Mouse (Mus musculus): ENCODE data around the gene Pdss1. TPM values are rescaled to one million over a fixed set of nuclear protein-coding genes. Genes with fewer than 3 reads are reported as not detected.
"Not testable (repeated sequence)": the region's sequence is repeated elsewhere in the genome, so short reads cannot be mapped to it uniquely, and the experiment has no call there.

Gene Pdss1
- total RNA-seq (2021): 10 to 100 TPM; 10.8 to 17.2 TPM
- long read RNA-seq, experiment 1, partial matches to known transcripts: 1 of 14 reads
- long read RNA-seq, experiment 1, other reads (novel, unspliced or antisense): 10 of 14 reads
- long read RNA-seq, experiment 2, partial matches to known transcripts: 0 of 7 reads
- long read RNA-seq, experiment 2, other reads (novel, unspliced or antisense): 3 of 7 reads

GRCm38 (mm10) chr2:22895282-22896273 lies at the start of gene Pdss1:
TSS of gene Pdss1 (plus strand) at chr2:22895522.
- peak; percentile 88 to 92 for DNase-seq (ENCODE audit: low spot score in 2 of 2)

GRCm38 (mm10) chr2:22851900-22852299 lies 43.4 kb upstream of the Pdss1 start:
- no peak for DNase-seq (ENCODE audit: low spot score in 2 of 2)

- DNase-seq (ENCODE audit: low spot score in 2 of 2): no peak
Observed at GRCm38 (mm10) chr2:22857501-22857900, 37.8 kb upstream of the Pdss1 start.

GRCm38 (mm10) chr2:22862194-22862593 lies 33.1 kb upstream of the Pdss1 start:
- no peak for DNase-seq (ENCODE audit: low spot score in 2 of 2)

- DNase-seq (ENCODE audit: low spot score in 2 of 2): peak; percentile 71 to 81
Observed at GRCm38 (mm10) chr2:22864394-22865037, 30.8 kb upstream of the Pdss1 start.

GRCm38 (mm10) chr2:22865818-22866217 lies 29.5 kb upstream of the Pdss1 start:
- no peak for DNase-seq (ENCODE audit: low spot score in 2 of 2)

GRCm38 (mm10) chr2:22866894-22867424 lies 28.4 kb upstream of the Pdss1 start:
- DNase-seq (ENCODE audit: low spot score in 2 of 2): no peak

GRCm38 (mm10) chr2:22873159-22873558 lies 22.2 kb upstream of the Pdss1 start:
- no peak for DNase-seq (ENCODE audit: low spot score in 2 of 2)

GRCm38 (mm10) chr2:22874628-22875027 lies 20.7 kb upstream of the Pdss1 start:
- no peak for DNase-seq (ENCODE audit: low spot score in 2 of 2)

GRCm38 (mm10) chr2:22876614-22877013 lies 18.7 kb upstream of the Pdss1 start:
- no peak for DNase-seq (ENCODE audit: low spot score in 2 of 2)

- no peak for DNase-seq (ENCODE audit: low spot score in 2 of 2)
Observed at GRCm38 (mm10) chr2:22878781-22879180, 16.5 kb upstream of the Pdss1 start.

- not testable (repeated sequence) for DNase-seq (ENCODE audit: low spot score in 2 of 2)
Observed at GRCm38 (mm10) chr2:22880726-22881125, 14.6 kb upstream of the Pdss1 start.

DNA sequence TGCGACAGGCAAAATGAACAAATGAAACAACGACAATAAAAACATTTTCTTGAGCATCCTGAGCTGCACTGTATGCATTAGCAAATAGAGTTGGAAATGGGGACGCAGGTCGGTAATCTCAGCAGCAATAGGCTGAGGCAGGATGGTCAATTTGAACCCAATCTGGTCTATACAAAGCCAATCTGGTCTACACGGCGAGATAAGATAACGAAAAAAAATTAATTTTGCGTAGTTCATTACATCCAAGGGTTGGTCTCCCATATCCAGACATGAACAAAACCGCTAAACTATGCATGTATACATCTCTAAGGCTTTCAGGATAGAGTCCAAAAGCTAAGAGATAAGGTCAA lies 415 bp upstream of the Pdss1 start:
- no peak for DNase-seq (ENCODE audit: low spot score in 2 of 2)

- DNase-seq (ENCODE audit: low spot score in 2 of 2): no peak
Observed at GRCm38 (mm10) chr2:22903947-22904346, 8.6 kb downstream of the Pdss1 start.

GRCm38 (mm10) chr2:22914421-22914820 lies 19.1 kb downstream of the Pdss1 start:
- DNase-seq (ENCODE audit: low spot score in 2 of 2): no peak

DNA sequence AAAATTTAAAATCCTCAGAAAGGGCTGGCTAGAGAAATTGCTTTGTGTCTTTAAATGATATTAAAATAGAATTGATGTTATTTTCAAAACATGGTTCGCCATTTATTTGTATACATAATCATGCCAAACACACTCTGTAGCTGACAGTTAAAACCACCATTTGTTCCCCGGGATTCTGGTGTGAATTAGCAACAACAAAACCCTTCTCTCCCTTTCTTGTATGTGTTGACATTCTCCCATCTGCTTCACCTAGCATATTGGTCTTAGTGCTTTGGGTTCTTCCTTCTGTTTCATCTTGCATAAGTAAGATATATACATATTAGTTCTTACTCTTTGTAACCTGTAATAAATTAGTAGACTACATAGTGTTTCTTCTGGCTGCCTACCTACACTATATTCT lies 23.3 kb downstream of the Pdss1 start:
- no peak for DNase-seq (ENCODE audit: low spot score in 2 of 2)

GRCm38 (mm10) chr2:22925911-22926310 lies 30.6 kb downstream of the Pdss1 start:
- DNase-seq (ENCODE audit: low spot score in 2 of 2): not testable (repeated sequence)

DNA sequence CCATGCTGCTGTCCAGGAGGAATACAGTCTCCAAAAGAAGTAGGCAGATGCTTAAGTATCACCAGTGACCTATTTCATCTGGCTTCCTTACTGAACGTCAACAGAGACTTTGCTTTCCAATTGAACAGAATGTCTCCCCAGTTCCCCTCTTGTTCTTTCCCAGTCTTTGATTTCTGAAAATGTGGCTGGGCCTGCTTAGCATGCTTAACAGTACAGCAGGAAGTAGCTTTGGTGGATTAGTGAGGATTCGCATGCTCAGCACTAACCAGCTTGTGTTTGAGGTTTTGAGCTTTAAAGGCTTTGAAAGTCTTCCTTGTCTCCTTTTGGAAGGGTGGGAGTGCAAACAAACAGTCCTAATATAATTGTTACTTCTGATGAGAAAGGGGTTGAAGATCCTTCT lies 32.9 kb downstream of the Pdss1 start:
- no peak for DNase-seq (ENCODE audit: low spot score in 2 of 2)

DNA sequence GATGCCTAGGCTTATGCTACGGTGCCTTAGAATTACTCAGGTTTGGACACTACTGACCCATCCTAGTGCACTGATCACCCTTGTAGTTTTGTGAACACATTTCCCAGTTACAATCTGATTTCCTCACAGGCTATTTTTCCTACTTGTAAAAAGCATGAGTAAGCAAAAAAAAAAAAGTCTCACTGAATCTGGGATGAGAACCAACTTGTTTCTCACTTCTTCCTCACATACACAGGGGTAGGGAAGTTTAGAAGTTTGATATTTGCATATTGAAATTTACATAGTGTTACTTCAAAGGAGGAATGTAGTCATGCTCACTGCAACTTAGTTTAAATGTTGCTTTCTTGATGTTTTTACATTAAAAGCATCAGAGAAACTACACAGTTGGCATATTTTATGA lies 38.2 kb downstream of the Pdss1 start:
- no peak for DNase-seq (ENCODE audit: low spot score in 2 of 2)

DNA sequence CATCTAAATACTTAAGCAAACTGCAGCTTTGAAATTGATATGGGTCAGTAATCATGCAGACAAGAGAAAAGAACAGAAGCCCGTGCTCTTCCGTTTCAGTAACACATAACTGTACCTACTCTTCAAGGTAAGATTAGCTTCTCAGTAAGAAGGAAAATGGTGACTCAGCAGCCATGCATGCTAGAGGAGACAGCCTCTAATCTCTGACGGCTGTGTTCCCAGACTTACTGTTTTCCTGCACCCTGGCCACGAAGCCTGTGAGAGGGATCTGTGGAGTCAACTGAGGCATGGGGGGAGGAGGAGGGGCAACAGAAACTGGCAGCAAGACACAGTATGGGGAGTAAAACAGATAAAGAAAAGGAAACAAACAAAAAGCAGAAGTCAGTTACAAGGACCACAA lies 54.6 kb downstream of the Pdss1 start:
- DNase-seq (ENCODE audit: low spot score in 2 of 2): no peak

DNA sequence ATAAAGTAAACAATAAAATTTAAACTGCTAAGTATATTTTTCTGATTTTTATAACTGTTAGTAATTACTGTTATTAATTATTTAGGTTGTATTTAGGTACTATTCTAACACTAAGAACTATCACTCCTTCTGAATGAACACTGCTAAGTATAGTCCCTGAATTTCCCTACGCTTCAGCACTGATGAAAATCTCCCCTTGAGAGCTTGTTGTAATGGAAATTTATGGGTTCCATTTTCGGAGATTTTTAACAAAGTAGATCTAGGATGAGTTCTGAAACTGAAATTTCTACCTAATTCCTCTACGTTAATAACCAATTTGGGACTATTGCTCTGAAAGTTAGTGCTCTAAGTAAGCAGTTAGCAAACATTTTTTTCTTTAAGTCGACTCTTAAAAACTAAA lies 59.0 kb downstream of the Pdss1 start:
- no peak for DNase-seq (ENCODE audit: low spot score in 2 of 2)

GRCm38 (mm10) chr2:22955914-22956313 lies 60.6 kb downstream of the Pdss1 start:
- no peak for DNase-seq (ENCODE audit: low spot score in 2 of 2)

Measured in left cerebral cortex, adult 18-20 months (tissue).